11 mouse cellular contexts compared by ENCODE assay signal in genomic region chr9:25176562-25176961, GRCm38 (mm10). TPM values are rescaled to one million over a fixed set of nuclear protein-coding genes. Genes with fewer than 3 reads are reported as not detected.
A peak's percentile ranks its signal among the peaks of the same experiment; 100 is the strongest.
DNase-seq lines count a peak whose midpoint lies in the region; ATAC-seq and TF ChIP-seq lines count a peak whose summit lies in the region.
"Had no signal": no experiment of that assay in that cellular context is flagged by ENCODE, and none has a peak within 500 bp of the region (broad histone marks: within the 10 kb centered on the region; RNA-seq: fewer than 3 reads in every experiment).

No protein-coding gene starts in this region.

- no peak overlapping the region for H3K4me2 ChIP-seq in intestine, embryonic 16.5 days (ENCODE audit: low read depth, low read length)
- no peak overlapping the region for H3K4me2 ChIP-seq in intestine, postnatal 0 days (replicated peaks; ENCODE audit: low read depth)
- no peak overlapping the region for H3K4me2 ChIP-seq in heart, embryonic 16.5 days (ENCODE audit: low read depth, low read length)
- no peak overlapping the region for H3K4me2 ChIP-seq in stomach, postnatal 0 days (replicated peaks; ENCODE audit: low read depth)
- no peak overlapping the region for H3K4me2 ChIP-seq in hindbrain, embryonic 16.5 days (ENCODE audit: low read length)
- H3K4me2 ChIP-seq: limb, embryonic 12.5 days had no signal

- no peaks in the 10 kb centered on the region for H3K36me3 ChIP-seq in intestine, embryonic 16.5 days (ENCODE audit: control insufficient read depth, insufficient read depth, low read length)
- no peaks in the 10 kb centered on the region for H3K36me3 ChIP-seq in intestine, postnatal 0 days (ENCODE audit: control insufficient read depth, insufficient read depth)
- H3K36me3 ChIP-seq in heart, embryonic 16.5 days (ENCODE audit: control insufficient read depth, insufficient read depth): no peaks in the 10 kb centered on the region
- H3K36me3 ChIP-seq in stomach, postnatal 0 days (ENCODE audit: control insufficient read depth, insufficient read depth, low read length): no peaks in the 10 kb centered on the region
- no peaks in the 10 kb centered on the region for H3K36me3 ChIP-seq in hindbrain, embryonic 16.5 days (ENCODE audit: control insufficient read depth, insufficient read depth, low read length)
- H3K36me3 ChIP-seq: limb, embryonic 12.5 days had no signal

- no peak for TF ChIP-seq EP300 in stomach, postnatal 0 days (optimal IDR thresholded peaks at IDR 0.05)

- H3K4me1 ChIP-seq in intestine, embryonic 16.5 days (ENCODE audit: control insufficient read depth, insufficient read depth, low read length): peaks cover 10% of the 10 kb centered on the region
- 0 out of 2 replicates have a peak, but pooled peaks cover 3% of the 10 kb centered on the region for H3K4me1 ChIP-seq in intestine, postnatal 0 days (replicated peaks; ENCODE audit: control insufficient read depth, insufficient read depth, low read length)
- peaks cover 33% of the 10 kb centered on the region for H3K4me1 ChIP-seq in heart, embryonic 16.5 days (ENCODE audit: control insufficient read depth, insufficient read depth, low read length)
- H3K4me1 ChIP-seq in stomach, postnatal 0 days (replicated peaks; ENCODE audit: control insufficient read depth, insufficient read depth): peaks cover 5% of the 10 kb centered on the region; the same call in 1 of the 2 replicates
- peaks cover 3% of the 10 kb centered on the region; the same call in 1 of the 2 replicates for H3K4me1 ChIP-seq in hindbrain, embryonic 16.5 days (ENCODE audit: control insufficient read depth, insufficient read depth, low read depth, low read length)
- H3K4me1 ChIP-seq: limb, embryonic 12.5 days had no signal

- 71% methylated on average over 1 of the region's 1 CpGs for WGBS in intestine, embryonic 16.5 days
- 64% methylated on average over 1 of the region's 1 CpGs for WGBS in intestine, postnatal 0 days
- WGBS in heart, embryonic 16.5 days: 5% methylated on average over 1 of the region's 1 CpGs
- 52% methylated on average over 1 of the region's 1 CpGs for WGBS in stomach, postnatal 0 days
- WGBS in hindbrain, embryonic 16.5 days: 95% methylated on average over 1 of the region's 1 CpGs

- H3K27me3 ChIP-seq in intestine, embryonic 16.5 days (replicated peaks; ENCODE audit: control insufficient read depth, insufficient read depth, low read length): no peaks in the 10 kb centered on the region
- H3K27me3 ChIP-seq in intestine, postnatal 0 days (replicated peaks; ENCODE audit: control insufficient read depth, insufficient read depth, low read length): no peaks in the 10 kb centered on the region
- no peaks in the 10 kb centered on the region for H3K27me3 ChIP-seq in heart, embryonic 16.5 days (ENCODE audit: control insufficient read depth, insufficient read depth, low read length)
- no peaks in the 10 kb centered on the region for H3K27me3 ChIP-seq in stomach, postnatal 0 days (ENCODE audit: control insufficient read depth, insufficient read depth, low read length)
- H3K27me3 ChIP-seq in hindbrain, embryonic 16.5 days (replicated peaks; ENCODE audit: control insufficient read depth, insufficient read depth, low read length): no peaks in the 10 kb centered on the region
- H3K27me3 ChIP-seq: limb, embryonic 12.5 days had no signal

- H3K9me3 ChIP-seq in intestine, embryonic 16.5 days (ENCODE audit: control insufficient read depth, low read length): no peaks in the 10 kb centered on the region
- no peaks in the 10 kb centered on the region for H3K9me3 ChIP-seq in intestine, postnatal 0 days (ENCODE audit: control insufficient read depth)
- H3K9me3 ChIP-seq in heart, embryonic 16.5 days (replicated peaks; ENCODE audit: control insufficient read depth, low read length): no peaks in the 10 kb centered on the region
- no peaks in the 10 kb centered on the region for H3K9me3 ChIP-seq in stomach, postnatal 0 days (ENCODE audit: control insufficient read depth, low read length)
- H3K9me3 ChIP-seq in hindbrain, embryonic 16.5 days (ENCODE audit: control insufficient read depth, low read length): no peaks in the 10 kb centered on the region
- H3K9me3 ChIP-seq: limb, embryonic 12.5 days had no signal

- H3K4me3 ChIP-seq in intestine, embryonic 16.5 days (ENCODE audit: low read length): no peak overlapping the region
- no peak overlapping the region for H3K4me3 ChIP-seq in intestine, postnatal 0 days (ENCODE audit: low read depth, low read length)
- no peak overlapping the region for H3K4me3 ChIP-seq in heart, embryonic 16.5 days (ENCODE audit: low read length)
- H3K4me3 ChIP-seq in stomach, postnatal 0 days (ENCODE audit: low read depth, low read length): no peak overlapping the region
- no peak overlapping the region for H3K4me3 ChIP-seq in hindbrain, embryonic 16.5 days (ENCODE audit: low read length)
- H3K4me3 ChIP-seq: limb, embryonic 12.5 days had no signal

- peak; percentile 7 for DNase-seq in urinary bladder, postnatal 25 days (ENCODE audit: low spot score)
- no peak for DNase-seq in urinary bladder, postnatal 4 days (ENCODE audit: low spot score in 2 of 2)
- DNase-seq in stomach, postnatal 0 days (ENCODE audit: low spot score): no peak
- no peak for DNase-seq in embryo, embryonic 10 days (ENCODE audit: low spot score)
- DNase-seq: cerebellum, adult 9-11 months had no signal

- H3K27ac ChIP-seq in intestine, embryonic 16.5 days (ENCODE audit: low read length): no peak overlapping the region
- no peak overlapping the region for H3K27ac ChIP-seq in intestine, postnatal 0 days (ENCODE audit: low read depth, low read length)
- peak overlapping the region; percentile 86 for H3K27ac ChIP-seq in heart, embryonic 16.5 days (ENCODE audit: low read length)
- H3K27ac ChIP-seq in stomach, postnatal 0 days (replicated peaks): no peak overlapping the region
- no peak overlapping the region for H3K27ac ChIP-seq in hindbrain, embryonic 16.5 days (ENCODE audit: low read depth, low read length)
- H3K27ac ChIP-seq: limb, embryonic 12.5 days had no signal

- H3K9ac ChIP-seq in intestine, embryonic 16.5 days (ENCODE audit: low read depth, low read length): no peak overlapping the region
- no peak overlapping the region for H3K9ac ChIP-seq in intestine, postnatal 0 days (ENCODE audit: low read depth, low read length)
- peak overlapping the region; percentile 44; the same call in 1 of the 2 replicates for H3K9ac ChIP-seq in heart, embryonic 16.5 days (ENCODE audit: low read length)
- no peak overlapping the region for H3K9ac ChIP-seq in stomach, postnatal 0 days (ENCODE audit: low read length)
- no peak overlapping the region for H3K9ac ChIP-seq in hindbrain, embryonic 16.5 days (ENCODE audit: low read depth, low read length)
- H3K9ac ChIP-seq: limb, embryonic 12.5 days had no signal

- TF ChIP-seq CTCF in intestine, postnatal 0 days (IDR thresholded peaks at IDR 0.05; ENCODE audit: low read depth): no peak
- no peak for TF ChIP-seq CTCF in stomach, postnatal 0 days (IDR thresholded peaks at IDR 0.05; ENCODE audit: low read depth)

- 0 out of 2 replicates have a peak, but pooled peaks have one; percentile 30 for ATAC-seq in intestine, embryonic 16.5 days
- ATAC-seq in intestine, postnatal 0 days: no peak
- peak; percentile 63; the same call in 1 of the 2 replicates for ATAC-seq in heart, embryonic 16.5 days (replicated peaks; ENCODE audit: extremely low read depth, insufficient read depth, low FRiP score)
- ATAC-seq in stomach, postnatal 0 days (ENCODE audit: low FRiP score, low TSS enrichment): peak; percentile 58
- no peak for ATAC-seq in hindbrain, embryonic 16.5 days
- ATAC-seq: hindbrain, postnatal 0 days had no signal

RNA-seq across cellular contexts. Expression of gene Herpud2, which starts 24.9 kb away (rescaled TPM):
- polyA plus RNA-seq in intestine, embryonic 16.5 days (2015; fragmentation: Nextera tagmentation; extraction: Ambion mirVana): 17.6 and 20.6 TPM in 2 replicates
- polyA plus RNA-seq in intestine, postnatal 0 days (2015; fragmentation: Nextera tagmentation; extraction: Ambion mirVana): 21.6 and 21.9 TPM in 2 replicates
- polyA plus RNA-seq in heart, embryonic 16.5 days (2015; fragmentation: Nextera tagmentation; extraction: Ambion mirVana): 30.7 and 31.7 TPM in 2 replicates
- polyA plus RNA-seq in stomach, postnatal 0 days (2015; fragmentation: Nextera tagmentation; extraction: Ambion mirVana): 24.3 and 25.8 TPM in 2 replicates
- 30.2 and 32.3 TPM in 2 replicates for polyA plus RNA-seq in hindbrain, embryonic 16.5 days (2015; fragmentation: Nextera tagmentation; extraction: Ambion mirVana)

Comparison
In these comparisons a context has a peak if more than half of its experiments do, and no peak if none do; other contexts are left out.
1. ATAC-seq: peak in intestine, embryonic 16.5 days (single experiment), heart, embryonic 16.5 days (single experiment) and stomach, postnatal 0 days (single experiment); none in intestine, postnatal 0 days (single experiment) and hindbrain, embryonic 16.5 days (single experiment).